Mouse (Mus musculus): ENCODE measurements around the gene Ctbs. TPM values are rescaled to one million over a fixed set of nuclear protein-coding genes. Genes with fewer than 3 reads are reported as not detected.

The Ctbs gene
- total RNA-seq, 1 experiment: 10.4 TPM

GRCm38 (mm10) chr3:146473741-146474140 lies 24.1 kb downstream of the Ctbs start:
- H3K9ac ChIP-seq (ENCODE audit: insufficient read depth, low read depth, low read length, poor library complexity, severe bottlenecking): no peak overlapping the region
- no peak for DNase-seq (ENCODE audit: low read depth, low spot score)
- TF ChIP-seq MAFK (IDR thresholded peaks at IDR 0.05; ENCODE audit: insufficient read depth, low read depth, low read length) (no peak), ZC3H11A (IDR thresholded peaks at IDR 0.05; ENCODE audit: borderline replicate concordance, low read depth, low read length) (no peak), HCFC1 (IDR thresholded peaks at IDR 0.05; ENCODE audit: borderline replicate concordance, insufficient read depth, low read length) (no peak), CHD2 (IDR thresholded peaks at IDR 0.05; ENCODE audit: low read depth, low read length) (no peak), ZNF384 (IDR thresholded peaks at IDR 0.05; ENCODE audit: low read depth, low read length) (no peak)
- H3K4me3 ChIP-seq (ENCODE audit: insufficient read depth in 1 of 2, low read depth in 1 of 2, low read length in 2 of 2, poor library complexity in 1 of 2, severe bottlenecking in 1 of 2): no peak overlapping the region
- H3K9me3 ChIP-seq (ENCODE audit: control insufficient read depth, insufficient read depth, low read depth, low read length): no peaks in the 10 kb centered on the region
- H3K36me3 ChIP-seq (ENCODE audit: control insufficient read depth, insufficient read depth, low read length, poor library complexity, severe bottlenecking): no peaks in the 10 kb centered on the region
- H3K4me1 ChIP-seq (ENCODE audit: control insufficient read depth in 2 of 2, insufficient read depth in 2 of 2, low read length in 2 of 2, poor library complexity in 1 of 2): peaks cover 0 to 4% of the 10 kb centered on the region in 2 experiments; a peak in 2 of 4 replicates
- in situ Hi-C loops (cut with MboI; ENCODE audit: low sequenced_read_pairs in 2 of 2, unreplicated experiment in 2 of 2): no loop called here
- no peak overlapping the region for H3K27ac ChIP-seq (ENCODE audit: insufficient read depth, low read depth, low read length, poor library complexity, severe bottlenecking)

DNA sequence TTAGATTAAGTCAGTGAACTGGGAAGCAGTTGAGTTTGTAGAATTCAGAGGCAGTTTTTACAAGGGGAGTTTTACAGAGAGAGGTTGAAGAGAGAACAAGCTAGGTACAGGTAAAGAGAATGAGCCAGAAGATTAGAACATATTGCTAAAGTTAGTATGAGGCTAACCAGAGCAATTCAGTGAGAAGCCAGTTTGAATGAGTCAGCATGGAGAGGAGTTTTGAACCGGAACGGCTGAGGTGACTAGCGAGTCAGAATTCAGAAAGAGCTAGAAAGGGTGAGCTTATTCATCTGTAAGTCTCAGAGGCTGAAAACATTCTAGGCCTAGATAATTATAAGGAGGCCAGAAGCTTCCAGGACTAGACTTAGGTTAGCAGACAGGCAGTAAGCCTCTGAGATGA lies 24.8 kb downstream of the Ctbs start:
- H3K4me1 ChIP-seq (ENCODE audit: control insufficient read depth in 2 of 2, insufficient read depth in 2 of 2, low read length in 2 of 2, poor library complexity in 1 of 2): peaks cover 0 to 4% of the 10 kb centered on the region in 2 experiments; a peak in 1 of 4 replicates
- no peak for TF ChIP-seq MAFK (IDR thresholded peaks at IDR 0.05; ENCODE audit: insufficient read depth, low read depth, low read length)
- no peak for TF ChIP-seq HCFC1 (IDR thresholded peaks at IDR 0.05; ENCODE audit: borderline replicate concordance, insufficient read depth, low read length)
- TF ChIP-seq ZC3H11A (IDR thresholded peaks at IDR 0.05; ENCODE audit: borderline replicate concordance, low read depth, low read length): no peak
- TF ChIP-seq ZNF384 (IDR thresholded peaks at IDR 0.05; ENCODE audit: low read depth, low read length): no peak
- TF ChIP-seq CHD2 (IDR thresholded peaks at IDR 0.05; ENCODE audit: low read depth, low read length): no peak
- H3K9me3 ChIP-seq (ENCODE audit: control insufficient read depth, insufficient read depth, low read depth, low read length): no peaks in the 10 kb centered on the region
- H3K9ac ChIP-seq (ENCODE audit: insufficient read depth, low read depth, low read length, poor library complexity, severe bottlenecking): no peak overlapping the region
- no peak for DNase-seq (ENCODE audit: low read depth, low spot score)
- no peak overlapping the region for H3K27ac ChIP-seq (ENCODE audit: insufficient read depth, low read depth, low read length, poor library complexity, severe bottlenecking)
- no peaks in the 10 kb centered on the region for H3K36me3 ChIP-seq (ENCODE audit: control insufficient read depth, insufficient read depth, low read length, poor library complexity, severe bottlenecking)
- in situ Hi-C loops (cut with MboI; ENCODE audit: low sequenced_read_pairs in 2 of 2, unreplicated experiment in 2 of 2): no loop called here
- H3K4me3 ChIP-seq (ENCODE audit: insufficient read depth in 1 of 2, low read depth in 1 of 2, low read length in 2 of 2, poor library complexity in 1 of 2, severe bottlenecking in 1 of 2): no peak overlapping the region

GRCm38 (mm10) chr3:146482044-146482443 lies 32.4 kb downstream of the Ctbs start:
- no peaks in the 10 kb centered on the region for H3K4me1 ChIP-seq (ENCODE audit: control insufficient read depth in 2 of 2, insufficient read depth in 2 of 2, low read length in 2 of 2, poor library complexity in 1 of 2)
- no peak for TF ChIP-seq MAFK (IDR thresholded peaks at IDR 0.05; ENCODE audit: insufficient read depth, low read depth, low read length)
- TF ChIP-seq CHD2 (IDR thresholded peaks at IDR 0.05; ENCODE audit: low read depth, low read length): no peak
- in situ Hi-C loops (cut with MboI; ENCODE audit: low sequenced_read_pairs in 2 of 2, unreplicated experiment in 2 of 2): no loop called here
- no peak for DNase-seq (ENCODE audit: low read depth, low spot score)
- H3K36me3 ChIP-seq (ENCODE audit: control insufficient read depth, insufficient read depth, low read length, poor library complexity, severe bottlenecking): no peaks in the 10 kb centered on the region
- no peak overlapping the region for H3K9ac ChIP-seq (ENCODE audit: insufficient read depth, low read depth, low read length, poor library complexity, severe bottlenecking)
- no peaks in the 10 kb centered on the region for H3K9me3 ChIP-seq (ENCODE audit: control insufficient read depth, insufficient read depth, low read depth, low read length)
- H3K4me3 ChIP-seq (ENCODE audit: insufficient read depth in 1 of 2, low read depth in 1 of 2, low read length in 2 of 2, poor library complexity in 1 of 2, severe bottlenecking in 1 of 2): no peak overlapping the region
- no peak overlapping the region for H3K27ac ChIP-seq (ENCODE audit: insufficient read depth, low read depth, low read length, poor library complexity, severe bottlenecking)

GRCm38 (mm10) chr3:146486464-146486863 lies 36.9 kb downstream of the Ctbs start:
- DNase-seq (ENCODE audit: low read depth, low spot score): peak; percentile 52
- H3K27ac ChIP-seq (ENCODE audit: insufficient read depth, low read depth, low read length, poor library complexity, severe bottlenecking): no peak overlapping the region
- no peaks in the 10 kb centered on the region for H3K36me3 ChIP-seq (ENCODE audit: control insufficient read depth, insufficient read depth, low read length, poor library complexity, severe bottlenecking)
- TF ChIP-seq MAFK (IDR thresholded peaks at IDR 0.05; ENCODE audit: insufficient read depth, low read depth, low read length): no peak
- TF ChIP-seq HCFC1 (IDR thresholded peaks at IDR 0.05; ENCODE audit: borderline replicate concordance, insufficient read depth, low read length): no peak
- TF ChIP-seq ZNF384 (IDR thresholded peaks at IDR 0.05; ENCODE audit: low read depth, low read length): no peak
- no peak for TF ChIP-seq CHD2 (IDR thresholded peaks at IDR 0.05; ENCODE audit: low read depth, low read length)
- peak; percentile 51 for TF ChIP-seq ZC3H11A (IDR thresholded peaks at IDR 0.05; ENCODE audit: borderline replicate concordance, low read depth, low read length)
- no peak overlapping the region for H3K9ac ChIP-seq (ENCODE audit: insufficient read depth, low read depth, low read length, poor library complexity, severe bottlenecking)
- in situ Hi-C loops (cut with MboI; ENCODE audit: low sequenced_read_pairs in 2 of 2, unreplicated experiment in 2 of 2): no loop called here
- no peaks in the 10 kb centered on the region for H3K9me3 ChIP-seq (ENCODE audit: control insufficient read depth, insufficient read depth, low read depth, low read length)
- H3K4me1 ChIP-seq (ENCODE audit: control insufficient read depth in 2 of 2, insufficient read depth in 2 of 2, low read length in 2 of 2, poor library complexity in 1 of 2): no peaks in the 10 kb centered on the region
- H3K4me3 ChIP-seq (ENCODE audit: insufficient read depth in 1 of 2, low read depth in 1 of 2, low read length in 2 of 2, poor library complexity in 1 of 2, severe bottlenecking in 1 of 2): no peak overlapping the region

DNA sequence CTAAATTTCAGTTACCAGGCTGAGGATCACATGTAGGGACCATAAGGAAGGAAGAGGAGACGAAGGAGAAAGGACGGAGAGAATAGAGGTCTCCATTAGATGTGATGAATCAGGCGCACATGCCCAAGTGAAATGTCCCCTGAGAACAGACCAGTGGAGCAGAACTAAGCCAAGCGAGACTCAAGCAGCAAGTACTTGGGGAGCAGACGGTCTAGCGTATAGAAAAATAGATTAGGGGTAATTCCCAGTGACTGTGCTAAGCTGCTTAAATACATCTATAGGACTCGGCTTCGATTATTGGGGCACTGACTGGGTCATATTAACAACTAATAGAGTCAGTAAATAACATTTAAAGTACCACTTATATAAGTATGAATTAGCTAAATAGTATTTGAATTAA lies 45.3 kb downstream of the Ctbs start:
- no peak overlapping the region for H3K9ac ChIP-seq (ENCODE audit: insufficient read depth, low read depth, low read length, poor library complexity, severe bottlenecking)
- no peaks in the 10 kb centered on the region for H3K9me3 ChIP-seq (ENCODE audit: control insufficient read depth, insufficient read depth, low read depth, low read length)
- no peak for DNase-seq (ENCODE audit: low read depth, low spot score)
- H3K36me3 ChIP-seq (ENCODE audit: control insufficient read depth, insufficient read depth, low read length, poor library complexity, severe bottlenecking): no peaks in the 10 kb centered on the region
- in situ Hi-C loops (cut with MboI; ENCODE audit: low sequenced_read_pairs in 2 of 2, unreplicated experiment in 2 of 2): no loop called here
- H3K27ac ChIP-seq (ENCODE audit: insufficient read depth, low read depth, low read length, poor library complexity, severe bottlenecking): no peak overlapping the region
- TF ChIP-seq MAFK (IDR thresholded peaks at IDR 0.05; ENCODE audit: insufficient read depth, low read depth, low read length) (no peak), ZC3H11A (IDR thresholded peaks at IDR 0.05; ENCODE audit: borderline replicate concordance, low read depth, low read length) (no peak), ZNF384 (IDR thresholded peaks at IDR 0.05; ENCODE audit: low read depth, low read length) (no peak)
- H3K4me1 ChIP-seq (ENCODE audit: control insufficient read depth in 2 of 2, insufficient read depth in 2 of 2, low read length in 2 of 2, poor library complexity in 1 of 2): no peaks in the 10 kb centered on the region; a peak in 1 of 4 replicates
- no peak overlapping the region for H3K4me3 ChIP-seq (ENCODE audit: insufficient read depth in 1 of 2, low read depth in 1 of 2, low read length in 2 of 2, poor library complexity in 1 of 2, severe bottlenecking in 1 of 2)

Data from ES-E14 (cell line).